Mouse (Mus musculus) kidney, postnatal 0 days (tissue): ENCODE results near the gene Itpr2. TPM values are rescaled to one million over a fixed set of nuclear protein-coding genes. Genes with fewer than 3 reads are reported as not detected.

Experiments
- ATAC-seq: fragments of 200-750 bp; cut with Nextera tagmentation; replicated peaks from 2 replicates; pipeline ENCODE4 v1.8.0; 2017; ENCODE audit warnings: low read depth, moderate number of reproducible peaks, moderate TSS enrichment, moderate library complexity; ENCODE audit not compliant: low FRiP score
- DNase-seq: peaks from one replicate; pipeline ENCODE4 v3.0.0-alpha.2; 2016; ENCODE audit warnings: low spot score
- H3K27ac ChIP-seq: fragments of 300-500 bp; sonication (generic); 2 replicates; pipeline ENCODE4 v1.5.1; 2014; ENCODE audit warnings: mild to moderate bottlenecking
- H3K27me3 ChIP-seq: fragments of 300-500 bp; sonication (generic); 2 replicates; pipeline ENCODE4 v1.6.1; 2014; ENCODE audit warnings: low read length, mixed read lengths; ENCODE audit not compliant: insufficient read depth
- H3K36me3 ChIP-seq: fragments of 300-500 bp; sonication (generic); 2 replicates; pipeline ENCODE4 v1.6.1; 2014; ENCODE audit warnings: low read length, mixed read lengths; ENCODE audit not compliant: insufficient read depth
- H3K4me1 ChIP-seq: fragments of 300-500 bp; sonication (generic); replicated peaks from 2 replicates; pipeline ENCODE4 v1.6.1; 2014; ENCODE audit warnings: antibody characterized with exemption, low read length, mixed read lengths; ENCODE audit not compliant: insufficient read depth
- H3K4me2 ChIP-seq: fragments of 300-500 bp; sonication (generic); 2 replicates; pipeline ENCODE4 v1.6.1; 2014; ENCODE audit warnings: mild to moderate bottlenecking, low read length, moderate library complexity, mixed read lengths
- H3K4me3 ChIP-seq: fragments of 300-500 bp; sonication (generic); replicated peaks from 2 replicates; pipeline ENCODE4 v1.5.1; 2014; ENCODE audit warnings: low read depth, low read length
- H3K9ac ChIP-seq: fragments of 300-500 bp; sonication (generic); 2 replicates; pipeline ENCODE4 v1.6.1; 2014; ENCODE audit warnings: low read depth, low read length
- H3K9me3 ChIP-seq: fragments of 300-500 bp; sonication (generic); replicated peaks from 2 replicates; pipeline ENCODE4 v1.6.1; 2016; ENCODE audit warnings: low read length, inconsistent platforms, mixed read lengths
- CTCF ChIP-seq: IDR thresholded peaks from 2 replicates; pipeline ENCODE4 v1.5.1; 2016; ENCODE audit warnings: antibody characterized with exemption, low read depth, mild to moderate bottlenecking, moderate library complexity
- WGBS: fragments of 180-500 bp; shearing (Covaris S2); extraction: QIAGEN DNeasy Blood & Tissue Kit; methylation state at CpG from one replicate; pipeline ENCODE4 v1.1.7; 2014; 5-methylcytosine and 5-hydroxymethylcytosine counted together
- polyA plus RNA-seq: library from polyadenylated mRNA; unstranded; fragments of >200 nt; fragmentation: Nextera tagmentation; extraction: Ambion mirVana; gene quantifications from 2 replicates; pipeline ENCODE4 v1.2.1, GENCODE M21; 2015

The Itpr2 gene
- polyA plus RNA-seq, 1 experiment from 2014 or later = 17.4 TPM

DNA sequence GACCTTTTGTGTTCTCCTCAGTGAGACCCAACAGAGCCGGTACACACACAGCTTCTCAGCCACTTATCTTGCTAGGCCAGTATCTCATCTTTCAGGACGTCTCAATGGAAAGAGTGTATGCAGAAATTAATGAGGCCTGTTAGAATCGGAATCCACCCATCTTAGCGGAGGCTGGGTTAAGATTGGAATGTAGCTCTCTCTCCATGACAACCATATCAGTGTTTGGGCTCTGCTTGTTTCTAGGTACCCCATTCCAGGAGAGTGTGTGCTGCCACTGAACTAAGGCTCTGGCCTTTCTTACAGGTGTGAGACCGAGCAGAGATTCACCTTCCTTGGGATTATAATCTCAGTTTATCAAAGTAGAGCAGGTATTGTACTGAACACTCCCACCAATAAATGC, 11.9 kb upstream of the Itpr2 start:
- no peaks in the 10 kb centered on the region for H3K4me1 ChIP-seq
- no peak overlapping the region for H3K9ac ChIP-seq
- no peaks in the 10 kb centered on the region for H3K27me3 ChIP-seq
- H3K4me2 ChIP-seq = no peak overlapping the region
- TF ChIP-seq CTCF = no peak
- no peak overlapping the region for H3K27ac ChIP-seq
- WGBS = 40% methylated on average over 5 of the region's 5 CpGs
- H3K36me3 ChIP-seq = no peaks in the 10 kb centered on the region
- no peaks in the 10 kb centered on the region for H3K9me3 ChIP-seq
- no peak for ATAC-seq
- no peak overlapping the region for H3K4me3 ChIP-seq
- peak; percentile 51 for DNase-seq

GRCm38 (mm10) chr6:146513384-146513783, 11.4 kb upstream of the Itpr2 start:
- TF ChIP-seq CTCF = no peak
- no peak overlapping the region for H3K9ac ChIP-seq
- WGBS = 80% methylated on average over 8 of the region's 8 CpGs
- H3K27me3 ChIP-seq = no peaks in the 10 kb centered on the region
- DNase-seq (no peak), ATAC-seq (no peak)
- H3K4me2 ChIP-seq = no peak overlapping the region
- no peak overlapping the region for H3K27ac ChIP-seq
- no peaks in the 10 kb centered on the region for H3K4me1 ChIP-seq
- no peaks in the 10 kb centered on the region for H3K36me3 ChIP-seq
- H3K9me3 ChIP-seq = no peaks in the 10 kb centered on the region
- no peak overlapping the region for H3K4me3 ChIP-seq

- DNase-seq (no peak), ATAC-seq (peak; percentile 20; the same call in 1 of the 2 replicates)
- Histone ChIP-seq H3K4me2 (no peak overlapping the region), H3K4me3 (no peak overlapping the region), H3K9me3 (no peaks in the 10 kb centered on the region), H3K36me3 (no peaks in the 10 kb centered on the region), H3K27ac (no peak overlapping the region), H3K4me1 (no peaks in the 10 kb centered on the region), H3K9ac (no peak overlapping the region), H3K27me3 (no peaks in the 10 kb centered on the region)
- 70% methylated on average over 8 of the region's 8 CpGs for WGBS
- no peak for TF ChIP-seq CTCF
Measured at GRCm38 (mm10) chr6:146511511-146511910, 9.5 kb upstream of the Itpr2 start.

DNA sequence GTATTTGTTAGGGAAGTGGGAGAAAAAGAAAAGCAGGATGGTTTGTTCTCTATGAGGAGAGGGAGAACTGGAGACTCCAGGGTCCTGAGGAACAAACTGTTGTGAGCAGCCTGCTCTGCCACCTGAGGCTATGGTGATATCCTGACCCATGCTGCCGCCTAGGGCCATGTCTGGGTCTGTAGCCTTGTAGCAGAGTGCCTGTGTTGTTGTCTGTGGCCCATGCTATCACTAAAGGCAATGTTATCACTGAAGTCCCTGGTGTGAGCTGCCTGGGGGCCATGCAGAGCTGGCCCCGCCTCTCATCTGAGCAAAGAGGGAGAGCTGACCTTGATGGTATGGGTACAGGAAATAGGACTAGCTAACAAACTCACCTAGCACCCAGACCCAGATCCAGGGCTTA, 7.9 kb upstream of the Itpr2 start:
- H3K27me3 ChIP-seq = no peaks in the 10 kb centered on the region
- H3K4me2 ChIP-seq = no peak overlapping the region
- H3K9ac ChIP-seq = no peak overlapping the region
- no peaks in the 10 kb centered on the region for H3K9me3 ChIP-seq
- H3K27ac ChIP-seq = no peak overlapping the region
- DNase-seq (no peak), ATAC-seq (no peak)
- no peak overlapping the region for H3K4me3 ChIP-seq
- no peak for TF ChIP-seq CTCF
- no peaks in the 10 kb centered on the region for H3K36me3 ChIP-seq
- no peaks in the 10 kb centered on the region for H3K4me1 ChIP-seq
- 73% methylated on average over 2 of the region's 2 CpGs for WGBS

DNA sequence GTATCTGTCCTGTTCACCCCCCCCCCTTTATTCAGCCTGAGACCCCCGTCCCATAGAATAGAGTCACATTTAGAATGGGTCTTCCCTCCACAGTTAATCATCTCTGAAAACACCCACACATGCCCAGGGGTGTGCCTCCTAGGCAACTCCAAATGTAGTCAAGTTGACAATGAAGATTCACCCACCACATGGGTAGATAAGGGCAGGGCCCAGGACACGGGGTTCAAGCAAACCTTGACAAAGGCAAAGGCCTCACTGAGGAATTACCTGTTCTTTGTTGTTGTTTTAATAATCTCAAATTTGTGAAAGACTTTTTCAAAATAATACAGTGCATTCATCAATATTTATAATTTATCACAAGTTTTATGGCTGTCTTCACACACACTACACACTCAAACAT, 2.4 kb upstream of the Itpr2 start:
- no peaks in the 10 kb centered on the region; the same call in 1 of the 2 replicates for H3K4me1 ChIP-seq
- H3K27ac ChIP-seq = no peak overlapping the region
- no peak overlapping the region for H3K4me3 ChIP-seq
- no peaks in the 10 kb centered on the region for H3K27me3 ChIP-seq
- no peak overlapping the region for H3K4me2 ChIP-seq
- 89% methylated on average over 2 of the region's 2 CpGs for WGBS
- no peaks in the 10 kb centered on the region for H3K36me3 ChIP-seq
- ATAC-seq (no peak), DNase-seq (no peak)
- no peak for TF ChIP-seq CTCF
- H3K9ac ChIP-seq = no peak overlapping the region
- no peaks in the 10 kb centered on the region for H3K9me3 ChIP-seq

DNA sequence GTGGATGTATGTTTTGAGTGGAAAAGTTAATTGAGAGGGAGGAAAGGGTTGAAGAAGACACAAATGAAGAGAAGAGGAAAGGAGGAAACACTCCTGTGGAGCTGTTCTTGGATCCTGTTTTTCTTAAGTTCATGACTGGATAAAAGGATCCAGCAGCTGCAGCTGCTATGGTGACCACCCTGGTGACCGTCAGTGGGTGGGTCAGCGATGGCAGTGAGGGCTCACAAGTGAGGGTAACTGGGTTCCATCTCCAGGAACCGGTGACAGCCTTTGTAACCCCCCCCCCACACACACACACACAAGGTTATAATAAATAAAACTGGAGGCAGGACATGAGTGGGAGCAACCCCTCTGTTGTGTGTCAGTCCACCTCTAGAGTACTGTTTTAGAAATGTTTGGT, 833 bp upstream of the Itpr2 start:
- Histone ChIP-seq H3K27ac (no peak overlapping the region), H3K4me2 (peak overlapping the region; percentile 98), H3K4me3 (peak overlapping the region; percentile 69), H3K9ac (peak overlapping the region; percentile 81), H3K27me3 (no peaks in the 10 kb centered on the region), H3K36me3 (no peaks in the 10 kb centered on the region), H3K9me3 (no peaks in the 10 kb centered on the region), H3K4me1 (no peaks in the 10 kb centered on the region; the same call in 1 of the 2 replicates)
- ATAC-seq (no peak), DNase-seq (no peak)
- no peak for TF ChIP-seq CTCF
- WGBS = 32% methylated on average over 3 of the region's 3 CpGs

DNA sequence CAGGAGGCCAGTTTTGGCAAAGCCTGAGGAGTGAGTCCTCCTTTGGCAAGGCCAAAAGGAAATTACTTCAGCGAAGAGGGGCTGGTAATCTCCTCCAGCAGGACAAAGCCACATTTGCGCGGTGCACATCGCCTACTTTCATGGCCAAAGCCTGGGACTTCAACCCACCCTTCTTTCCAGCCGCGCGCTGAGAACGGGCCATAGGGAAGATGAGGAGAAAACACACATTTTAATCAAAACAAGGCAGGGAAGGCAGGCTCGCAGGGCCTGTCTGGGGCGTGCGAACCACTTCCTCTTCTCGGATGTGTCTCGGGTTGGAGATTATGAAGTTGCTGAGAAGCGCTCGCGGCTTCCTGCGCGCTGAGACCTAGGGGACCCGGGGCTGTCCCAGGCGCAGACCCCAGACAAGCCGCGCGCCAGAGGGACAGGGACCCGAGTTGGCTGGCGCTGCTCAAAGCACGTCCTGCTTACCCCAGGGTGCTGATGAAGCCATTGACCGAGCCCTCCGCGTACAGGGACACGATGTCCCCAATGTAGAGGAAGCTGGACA, 632 bp downstream of the Itpr2 start:
- peak; percentile 24; the same call in 1 of the 2 replicates for ATAC-seq
- peak overlapping the region; percentile 81 for H3K9ac ChIP-seq
- DNase-seq = peak; percentile 58
- H3K27ac ChIP-seq = peak overlapping the region; percentile 81
- peak overlapping the region; percentile 98 for H3K4me2 ChIP-seq
- no peaks in the 10 kb centered on the region; the same call in 1 of the 2 replicates for H3K4me1 ChIP-seq
- H3K4me3 ChIP-seq = peak overlapping the region; percentile 69
- WGBS = 1% methylated on average over 30 of the region's 30 CpGs
- no peaks in the 10 kb centered on the region for H3K36me3 ChIP-seq
- H3K27me3 ChIP-seq = no peaks in the 10 kb centered on the region
- H3K9me3 ChIP-seq = no peaks in the 10 kb centered on the region
- TF ChIP-seq CTCF = no peak
